Mouse (Mus musculus) stomach, embryonic 14.5 days (tissue): ENCODE measurements around the gene Esd. TPM values are rescaled to one million over a fixed set of nuclear protein-coding genes. Genes with fewer than 3 reads are reported as not detected.

ENCODE experiments used
- ATAC-seq: fragments of 200-750 bp; cut with Nextera tagmentation; 2 replicates; pipeline ENCODE4 v1.8.0; 2017; ENCODE audit warnings: low read depth, moderate TSS enrichment; ENCODE audit not compliant: insufficient number of reproducible peaks, insufficient read depth, low FRiP score
- H3K27ac ChIP-seq: fragments of 300-500 bp; sonication (generic); 2 replicates; pipeline ENCODE4 v1.5.1; 2014; ENCODE audit warnings: mild to moderate bottlenecking, low read length, moderate library complexity, mixed read lengths
- H3K27me3 ChIP-seq: fragments of 300-500 bp; sonication (generic); 2 replicates; pipeline ENCODE4 v1.6.1; 2014; ENCODE audit warnings: low read length, control low read depth, mixed read lengths; ENCODE audit not compliant: control insufficient read depth, insufficient read depth
- H3K36me3 ChIP-seq: fragments of 300-500 bp; sonication (generic); 2 replicates; pipeline ENCODE4 v1.6.1; 2014; ENCODE audit warnings: mild to moderate bottlenecking, control low read depth, low read length, moderate library complexity, mixed read lengths; ENCODE audit not compliant: control insufficient read depth, insufficient read depth
- H3K4me1 ChIP-seq: fragments of 300-500 bp; sonication (generic); 2 replicates; pipeline ENCODE4 v1.6.1; 2014; ENCODE audit warnings: low read length, control low read depth, mixed read lengths; ENCODE audit not compliant: control insufficient read depth, insufficient read depth
- H3K4me2 ChIP-seq: fragments of 300-500 bp; sonication (generic); replicated peaks from 2 replicates; pipeline ENCODE4 v1.6.1; 2014; ENCODE audit warnings: low read depth, low read length, control low read depth
- H3K4me3 ChIP-seq: fragments of 300-500 bp; sonication (generic); 2 replicates; pipeline ENCODE4 v1.5.1; 2014; ENCODE audit warnings: low read depth, low read length, control low read depth
- H3K9ac ChIP-seq: fragments of 300-500 bp; sonication (generic); replicated peaks from 2 replicates; pipeline ENCODE4 v1.6.1; 2014; ENCODE audit warnings: low read depth, mild to moderate bottlenecking, control low read depth, low read length, moderate library complexity, mixed read lengths
- H3K9me3 ChIP-seq: fragments of 300-500 bp; sonication (generic); 2 replicates; pipeline ENCODE4 v1.6.1; 2016; ENCODE audit warnings: low read depth, low read length, control low read depth; ENCODE audit not compliant: control insufficient read depth
- WGBS: fragments of 180-500 bp; shearing (Covaris S2); extraction: QIAGEN DNeasy Blood & Tissue Kit; methylation state at CpG from one replicate; pipeline ENCODE4 v1.1.7; 2014; 5-methylcytosine and 5-hydroxymethylcytosine counted together
- polyA plus RNA-seq: library from polyadenylated mRNA; unstranded; fragments of >200 nt; fragmentation: Nextera tagmentation; extraction: Ambion mirVana; gene quantifications from 2 replicates; pipeline ENCODE4 v1.2.1, GENCODE M21; 2014

Gene Esd
- polyA plus RNA-seq, 1 experiment from 2014 or later, result 379 TPM

DNA sequence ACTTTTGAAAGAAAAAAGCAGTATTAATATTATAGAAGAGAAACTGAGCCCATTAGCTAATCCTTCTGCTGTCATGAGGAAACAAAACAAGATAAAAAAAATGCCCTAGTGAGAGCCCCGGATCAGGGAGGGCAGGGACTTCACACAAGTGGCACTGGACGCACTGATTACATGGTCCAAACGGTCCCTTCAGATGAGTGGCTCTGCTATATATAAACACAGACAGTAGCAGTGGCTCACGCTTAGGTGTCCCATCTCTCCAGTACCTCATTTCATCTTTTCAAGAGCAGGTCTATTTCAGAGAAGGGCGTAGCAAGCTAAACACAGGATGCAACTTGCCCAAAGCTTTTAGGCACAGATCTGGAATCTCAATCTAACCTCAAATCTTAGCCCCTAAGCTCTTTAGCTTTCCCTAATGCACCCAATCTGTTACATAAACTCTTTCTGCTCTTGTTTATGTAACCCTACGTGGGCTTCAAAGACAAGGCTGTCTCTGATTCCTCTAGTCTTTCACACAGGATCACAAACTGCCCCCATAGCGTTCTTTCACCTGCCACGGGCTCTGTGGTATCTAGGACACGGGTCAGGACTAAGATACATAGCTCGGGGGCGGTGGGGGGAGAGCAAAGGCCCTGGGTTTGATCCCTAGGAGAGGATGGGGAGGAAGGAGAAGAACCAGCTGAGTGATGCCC is 52.3 kb downstream of the Esd start:
- no peak for ATAC-seq

DNA sequence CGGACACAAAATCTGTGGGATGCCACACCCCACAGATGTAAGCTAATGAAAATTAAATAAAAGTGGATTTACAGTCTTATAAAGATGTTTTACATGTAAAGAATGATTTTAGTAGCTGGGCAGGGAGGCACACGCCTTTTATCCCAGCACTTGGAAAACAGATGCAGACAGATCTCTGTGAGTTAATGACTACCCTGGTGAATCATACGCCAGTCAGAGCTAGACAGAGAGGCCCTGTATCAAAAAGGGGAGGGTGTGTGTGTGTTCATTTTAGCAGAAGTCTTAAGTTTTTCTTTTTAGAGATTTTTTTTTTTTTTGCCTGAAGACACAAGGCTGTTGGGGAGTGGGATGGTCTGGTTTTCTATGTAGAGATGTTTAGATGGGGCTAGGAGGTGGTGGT is 55.6 kb downstream of the Esd start:
- Histone ChIP-seq H3K36me3 (peaks cover 17% of the 10 kb centered on the region), H3K9ac (no peak overlapping the region), H3K4me2 (no peak overlapping the region), H3K4me3 (no peak overlapping the region), H3K27me3 (no peaks in the 10 kb centered on the region), H3K27ac (no peak overlapping the region), H3K4me1 (no peaks in the 10 kb centered on the region), H3K9me3 (no peaks in the 10 kb centered on the region)
- ATAC-seq, result no peak
- WGBS, result 78% methylated on average over 3 of the region's 3 CpGs

More for the DNA sequence above, 52.3 kb downstream of the Esd start:
- WGBS, result 48% methylated on average over 11 of the region's 11 CpGs
- H3K27me3 ChIP-seq, result no peaks in the 10 kb centered on the region
- H3K9me3 ChIP-seq, result no peaks in the 10 kb centered on the region
- H3K4me2 ChIP-seq, result no peak overlapping the region
- H3K4me3 ChIP-seq, result no peak overlapping the region
- no peaks in the 10 kb centered on the region for H3K4me1 ChIP-seq
- H3K36me3 ChIP-seq, result peaks cover 17% of the 10 kb centered on the region
- no peak overlapping the region for H3K9ac ChIP-seq
- H3K27ac ChIP-seq, result no peak overlapping the region

DNA sequence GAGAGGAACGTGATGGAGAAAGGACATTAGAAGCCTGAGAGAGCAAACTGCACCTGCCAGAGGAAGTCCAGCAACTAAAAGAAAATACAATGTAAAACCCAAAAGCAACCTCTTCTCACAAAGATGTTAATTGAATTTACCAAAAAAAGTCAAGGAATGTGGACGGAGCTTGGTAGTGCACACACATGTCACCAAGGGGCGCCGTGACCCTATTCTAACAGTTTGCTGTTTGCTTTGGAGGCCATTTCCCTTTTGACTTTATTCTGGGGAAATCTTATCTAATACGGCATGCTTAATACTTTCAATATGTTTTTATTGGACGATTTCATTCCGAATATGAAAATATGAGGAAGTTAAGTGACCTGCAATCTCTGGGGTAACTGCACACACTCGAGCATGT is 56.7 kb downstream of the Esd start:
- no peak overlapping the region for H3K27ac ChIP-seq
- no peaks in the 10 kb centered on the region for H3K9me3 ChIP-seq
- no peak overlapping the region for H3K9ac ChIP-seq
- H3K4me2 ChIP-seq, result no peak overlapping the region
- 79% methylated on average over 8 of the region's 8 CpGs for WGBS
- no peak for ATAC-seq
- no peaks in the 10 kb centered on the region for H3K4me1 ChIP-seq
- no peaks in the 10 kb centered on the region for H3K27me3 ChIP-seq
- H3K36me3 ChIP-seq, result peaks cover 14% of the 10 kb centered on the region
- H3K4me3 ChIP-seq, result no peak overlapping the region

DNA sequence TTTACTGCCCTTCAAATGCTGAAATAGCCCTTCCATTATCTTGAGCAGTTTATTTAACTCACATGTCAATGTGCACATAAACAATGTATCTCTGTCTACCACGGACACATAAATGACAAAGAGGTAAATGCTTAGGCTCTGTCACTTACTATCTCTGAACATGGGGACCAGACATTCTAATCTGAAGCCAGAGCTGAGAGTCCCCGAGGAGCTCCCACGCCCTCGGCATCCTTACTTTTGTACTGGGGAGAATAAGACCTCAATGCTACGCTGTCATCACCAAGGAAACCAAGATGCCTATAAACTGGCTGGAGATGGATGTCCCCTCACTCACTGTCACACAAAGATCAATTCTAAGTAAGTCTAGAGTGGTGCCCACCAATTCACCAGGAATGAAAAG is 58.4 kb downstream of the Esd start:
- Histone ChIP-seq H3K27me3 (no peaks in the 10 kb centered on the region), H3K4me1 (no peaks in the 10 kb centered on the region), H3K27ac (no peak overlapping the region), H3K4me2 (no peak overlapping the region), H3K9ac (no peak overlapping the region), H3K4me3 (no peak overlapping the region), H3K9me3 (no peaks in the 10 kb centered on the region), H3K36me3 (peaks cover 9% of the 10 kb centered on the region)
- no peak for ATAC-seq
- 56% methylated on average over 5 of the region's 5 CpGs for WGBS

DNA sequence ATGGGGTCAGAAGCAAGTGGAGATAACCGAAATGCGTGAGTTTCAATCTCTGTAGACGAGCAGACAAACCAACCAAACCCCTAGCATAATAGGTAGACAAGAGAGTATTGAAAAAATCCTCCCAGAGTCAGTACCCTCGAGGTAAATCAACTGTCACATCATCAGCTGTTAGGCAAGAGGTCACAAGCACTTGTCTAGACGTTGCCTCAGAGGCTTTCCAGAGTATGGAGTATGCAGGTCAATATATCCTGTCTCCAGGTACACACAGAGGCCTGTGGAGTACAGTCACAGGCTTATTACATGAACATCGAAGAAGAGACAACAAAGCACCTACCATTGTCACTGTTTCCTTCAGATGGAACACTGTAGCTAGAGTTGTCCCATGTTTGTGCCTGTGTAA is 60.7 kb downstream of the Esd start:
- no peaks in the 10 kb centered on the region for H3K4me1 ChIP-seq
- no peak overlapping the region for H3K9ac ChIP-seq
- H3K4me2 ChIP-seq, result no peak overlapping the region
- 78% methylated on average over 6 of the region's 6 CpGs for WGBS
- no peak overlapping the region for H3K27ac ChIP-seq
- H3K9me3 ChIP-seq, result no peaks in the 10 kb centered on the region
- no peak for ATAC-seq
- no peak overlapping the region for H3K4me3 ChIP-seq
- no peaks in the 10 kb centered on the region for H3K27me3 ChIP-seq
- H3K36me3 ChIP-seq, result peaks cover 13% of the 10 kb centered on the region

DNA sequence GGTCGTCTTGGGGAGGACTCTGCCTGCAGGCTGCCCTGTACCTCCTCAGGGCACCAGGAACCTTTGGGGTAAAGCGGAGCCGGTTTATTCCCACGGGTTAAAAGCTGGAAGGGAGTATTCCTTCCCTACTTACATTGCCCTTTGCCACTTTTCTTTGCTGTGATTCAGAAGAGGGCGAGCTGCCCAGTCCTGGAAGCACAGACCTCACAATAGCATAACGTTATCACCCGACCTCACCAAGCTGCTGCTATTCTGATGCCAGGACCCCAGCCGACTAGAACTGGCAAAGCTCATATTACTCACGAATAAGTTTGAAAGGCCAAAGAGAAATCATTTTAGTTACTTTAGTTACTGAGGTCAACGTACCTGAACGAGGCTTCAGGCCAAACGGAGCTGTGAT is 62.8 kb downstream of the Esd start:
- WGBS, result 66% methylated on average over 12 of the region's 12 CpGs
- H3K9ac ChIP-seq, result no peak overlapping the region

DNA sequence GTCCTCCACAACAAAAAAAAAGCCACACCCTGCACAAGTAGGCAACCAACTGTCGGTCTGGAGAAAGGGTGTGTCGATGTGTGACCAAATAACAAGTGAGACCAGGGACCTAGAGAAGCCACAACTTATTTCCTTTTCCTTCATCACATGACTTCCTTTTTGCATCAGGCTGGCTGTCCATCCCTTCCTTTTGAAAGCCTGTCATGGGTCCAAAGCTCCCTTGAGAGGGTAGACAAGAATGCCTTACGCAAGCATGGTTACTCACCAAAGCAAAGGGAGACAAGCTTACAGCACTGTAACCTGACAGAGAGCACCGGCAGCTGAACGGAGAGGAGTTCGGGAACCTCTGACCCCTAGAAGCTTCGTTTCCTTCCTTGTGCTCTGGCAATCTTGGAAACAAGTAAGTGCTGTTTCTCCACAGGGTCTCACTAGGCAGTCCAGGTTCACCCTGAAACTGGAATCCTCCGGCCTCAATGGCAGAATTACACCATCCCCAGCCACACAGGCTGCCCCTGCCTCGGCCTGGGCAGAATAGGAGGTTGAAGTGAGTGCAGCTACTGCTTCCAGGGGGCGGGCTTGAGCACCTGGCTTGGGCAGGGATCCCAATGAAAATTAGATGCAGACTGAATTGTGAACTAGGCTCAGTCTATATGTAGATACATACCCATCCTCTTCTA is 65.4 kb downstream of the Esd start:
- H3K4me3 ChIP-seq, result no peak overlapping the region
- no peak overlapping the region for H3K27ac ChIP-seq
- no peak overlapping the region for H3K4me2 ChIP-seq
- H3K9ac ChIP-seq, result no peak overlapping the region
- WGBS, result 71% methylated on average over 10 of the region's 10 CpGs
- H3K36me3 ChIP-seq, result peaks cover 16% of the 10 kb centered on the region
- H3K9me3 ChIP-seq, result no peaks in the 10 kb centered on the region
- no peaks in the 10 kb centered on the region for H3K27me3 ChIP-seq
- ATAC-seq, result no peak
- no peaks in the 10 kb centered on the region for H3K4me1 ChIP-seq

More for the DNA sequence above, 62.8 kb downstream of the Esd start:
- Histone ChIP-seq H3K4me2 (no peak overlapping the region), H3K9me3 (no peaks in the 10 kb centered on the region), H3K4me3 (no peak overlapping the region), H3K27ac (no peak overlapping the region), H3K36me3 (peaks cover 16% of the 10 kb centered on the region), H3K4me1 (no peaks in the 10 kb centered on the region), H3K27me3 (no peaks in the 10 kb centered on the region)
- ATAC-seq, result no peak

DNA sequence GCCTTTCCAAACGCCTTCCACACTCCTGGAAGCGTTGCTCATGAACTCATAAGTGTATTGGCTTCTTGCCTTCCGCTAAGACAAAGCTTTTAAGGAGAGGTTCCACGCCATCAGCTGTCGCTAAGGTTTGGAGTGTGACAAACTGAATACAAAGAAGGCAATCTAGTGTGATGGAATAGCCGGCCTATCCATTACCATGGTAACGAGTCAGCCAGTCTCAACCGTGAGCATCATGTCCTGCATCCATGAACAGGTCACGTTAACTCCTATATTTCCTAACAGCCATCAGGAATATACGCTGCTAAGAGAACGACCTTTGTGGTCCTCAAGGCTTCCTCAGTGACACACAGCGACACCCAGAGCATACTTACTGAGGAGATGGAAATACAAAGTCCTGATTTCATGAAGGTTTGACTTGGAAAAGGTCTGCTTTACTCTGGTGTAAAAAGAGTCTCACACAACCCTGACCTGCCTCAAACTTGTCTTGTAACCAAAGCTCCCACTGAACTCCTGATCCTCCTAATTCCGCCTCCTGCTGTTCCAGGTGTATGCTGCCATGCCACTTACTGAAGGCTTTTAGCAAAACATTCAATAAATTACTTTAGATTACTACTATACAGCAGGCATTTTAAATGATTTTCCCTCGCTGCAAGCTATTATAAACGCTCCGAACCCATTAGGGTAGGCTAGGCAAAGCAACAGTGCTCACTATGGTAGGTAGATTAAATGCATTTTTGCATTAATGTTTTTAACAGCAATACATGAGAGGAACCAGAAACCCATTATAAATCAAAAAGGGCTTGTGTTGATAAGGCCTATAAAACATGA is 66.2 kb downstream of the Esd start:
- H3K36me3 ChIP-seq, result peaks cover 16% of the 10 kb centered on the region
- no peaks in the 10 kb centered on the region for H3K27me3 ChIP-seq
- H3K4me1 ChIP-seq, result no peaks in the 10 kb centered on the region
- no peak overlapping the region for H3K4me2 ChIP-seq
- H3K27ac ChIP-seq, result no peak overlapping the region
- H3K9ac ChIP-seq, result no peak overlapping the region
- no peaks in the 10 kb centered on the region for H3K9me3 ChIP-seq
- no peak overlapping the region for H3K4me3 ChIP-seq
- 80% methylated on average over 16 of the region's 16 CpGs for WGBS
- no peak for ATAC-seq
